Mouse (Mus musculus) midbrain, embryonic 10.5 days (tissue): ENCODE measurements around the gene Maml3. TPM values are rescaled to one million over a fixed set of nuclear protein-coding genes. Genes with fewer than 3 reads are reported as not detected.

Experiments
- DNase-seq: peaks from one replicate; pipeline ENCODE4 v3.0.0-alpha.2; 2017; ENCODE audit warnings: low spot score
- H3K27ac ChIP-seq: fragments of 300-500 bp; sonication (generic); replicated peaks from 2 replicates; pipeline ENCODE4 v1.5.1; 2016; ENCODE audit warnings: mild to moderate bottlenecking
- H3K27me3 ChIP-seq: fragments of 300-500 bp; sonication (generic); 2 replicates; pipeline ENCODE4 v1.6.1; 2016; ENCODE audit warnings: low read depth, mild to moderate bottlenecking; ENCODE audit not compliant: poor library complexity, severe bottlenecking
- H3K36me3 ChIP-seq: fragments of 300-500 bp; sonication (generic); 2 replicates; pipeline ENCODE4 v1.6.1; 2016; ENCODE audit warnings: mild to moderate bottlenecking, moderate library complexity
- H3K4me1 ChIP-seq: fragments of 300-500 bp; sonication (generic); 2 replicates; pipeline ENCODE4 v1.6.1; 2016
- H3K4me3 ChIP-seq: fragments of 300-500 bp; sonication (generic); 2 replicates; pipeline ENCODE4 v1.5.1; 2016; ENCODE audit warnings: mild to moderate bottlenecking, moderate library complexity
- H3K9me3 ChIP-seq: fragments of 300-500 bp; sonication (generic); replicated peaks from 2 replicates; pipeline ENCODE4 v1.6.1; 2016; ENCODE audit warnings: mild to moderate bottlenecking
- WGBS: fragments of 180-500 bp; shearing (Covaris S2); methylation state at CpG from one replicate; pipeline ENCODE4 v1.1.7; 2016; 5-methylcytosine and 5-hydroxymethylcytosine counted together
- polyA plus RNA-seq: library from polyadenylated mRNA; unstranded; fragments of >200 nt; fragmentation: Nextera tagmentation; extraction: Ambion mirVana; gene quantifications from 2 replicates; pipeline ENCODE4 v1.2.1, GENCODE M21; 2016

Gene Maml3
- polyA plus RNA-seq, 1 experiment from 2014 or later, result 5.4 TPM

DNA sequence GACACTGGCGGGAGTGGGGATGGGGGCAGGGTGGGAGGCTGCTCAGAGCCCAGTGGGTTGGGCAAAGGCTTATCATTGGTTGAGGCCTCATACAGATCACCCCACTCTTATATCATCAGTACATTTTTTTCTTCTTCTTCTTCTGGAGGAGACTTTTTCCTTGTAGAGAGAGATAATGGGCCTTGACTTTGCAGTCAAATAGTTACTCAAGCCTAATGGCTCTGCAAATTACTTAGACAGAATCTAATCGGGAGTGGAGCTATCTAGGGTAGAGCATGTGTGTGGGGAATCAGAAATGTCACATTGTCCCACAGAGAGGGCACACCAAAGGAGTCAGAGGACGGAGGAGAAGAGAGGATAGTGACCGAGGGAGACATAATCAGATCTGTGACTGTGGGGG is 290.8 kb downstream of the Maml3 start:
- 94% methylated on average over 4 of the region's 4 CpGs for WGBS
- H3K27ac ChIP-seq, result no peak overlapping the region
- no peak for DNase-seq
- no peaks in the 10 kb centered on the region for H3K36me3 ChIP-seq
- H3K9me3 ChIP-seq, result no peaks in the 10 kb centered on the region
- no peak overlapping the region for H3K4me3 ChIP-seq
- H3K4me1 ChIP-seq, result peaks cover 56% of the 10 kb centered on the region
- no peaks in the 10 kb centered on the region for H3K27me3 ChIP-seq

DNA sequence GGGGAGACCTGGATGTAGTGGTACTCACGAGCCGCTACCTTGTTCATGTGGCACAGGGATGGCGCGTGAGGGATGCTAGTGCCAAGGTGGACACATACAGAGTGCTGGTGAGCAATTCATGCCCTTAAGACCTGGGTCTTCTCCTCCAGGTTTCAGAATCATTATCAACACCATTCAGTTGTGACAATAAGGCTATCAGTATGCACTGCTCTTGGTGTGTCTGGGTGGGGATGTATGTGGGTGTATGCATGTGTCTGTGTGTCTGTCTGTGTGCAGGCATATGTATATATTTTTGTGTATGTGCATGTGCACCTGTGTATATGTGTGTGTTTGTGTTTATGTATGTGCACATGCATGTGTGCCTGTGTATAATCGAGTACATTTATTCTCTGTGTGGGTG is 291.7 kb downstream of the Maml3 start:
- Histone ChIP-seq H3K4me1 (peaks cover 47% of the 10 kb centered on the region), H3K9me3 (no peaks in the 10 kb centered on the region), H3K27me3 (no peaks in the 10 kb centered on the region), H3K4me3 (no peak overlapping the region), H3K27ac (no peak overlapping the region), H3K36me3 (no peaks in the 10 kb centered on the region)
- WGBS, result 93% methylated on average over 5 of the region's 5 CpGs
- no peak for DNase-seq

DNA sequence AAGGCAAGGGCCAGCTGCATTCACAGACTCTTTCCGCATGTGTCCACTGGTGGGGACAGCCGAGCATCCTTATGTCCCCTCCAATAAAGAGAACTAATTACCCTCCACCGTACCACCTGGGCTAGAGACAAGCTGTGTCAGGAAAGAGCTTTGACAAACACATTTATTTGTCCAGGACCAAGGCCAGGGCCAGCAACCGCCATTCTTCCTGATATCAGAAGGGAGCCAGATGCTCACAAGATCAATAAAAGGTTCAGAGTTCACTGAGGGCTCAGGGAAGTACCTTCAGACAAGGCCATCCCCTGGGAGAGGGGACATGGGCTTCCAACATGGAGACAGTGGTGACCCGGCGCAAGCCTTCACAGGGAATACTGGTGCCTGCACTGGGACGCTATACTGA is 294.1 kb downstream of the Maml3 start:
- peaks cover 38% of the 10 kb centered on the region for H3K4me1 ChIP-seq
- DNase-seq, result peak; percentile 28
- H3K27ac ChIP-seq, result peak overlapping the region; percentile 80; the same call in 1 of the 2 replicates
- 74% methylated on average over 7 of the region's 7 CpGs for WGBS
- H3K9me3 ChIP-seq, result no peaks in the 10 kb centered on the region
- no peaks in the 10 kb centered on the region; the same call in 1 of the 2 replicates for H3K27me3 ChIP-seq
- no peak overlapping the region for H3K4me3 ChIP-seq
- H3K36me3 ChIP-seq, result no peaks in the 10 kb centered on the region

DNA sequence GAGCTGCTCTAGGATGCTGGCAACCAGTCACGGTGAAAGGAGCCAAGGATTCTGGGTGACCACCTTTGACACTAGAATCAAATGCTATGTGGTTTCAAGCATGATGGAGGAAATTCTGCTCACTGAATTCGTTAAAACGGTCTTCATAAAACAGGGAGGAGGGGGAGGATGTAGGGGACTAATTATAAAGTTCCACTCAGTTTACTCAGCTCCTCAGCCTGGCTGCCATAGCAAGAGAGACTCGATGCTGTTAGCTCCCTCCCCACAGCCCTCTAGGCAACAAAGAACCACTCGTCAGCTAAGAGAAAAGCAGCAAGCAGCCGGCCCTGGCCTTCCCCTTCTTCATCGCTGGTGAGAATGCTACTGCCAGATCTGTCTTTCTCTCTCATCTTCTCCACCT is 295.1 kb downstream of the Maml3 start:
- 58% methylated on average over 7 of the region's 7 CpGs for WGBS
- H3K4me1 ChIP-seq, result peaks cover 47% of the 10 kb centered on the region
- H3K27ac ChIP-seq, result peak overlapping the region; percentile 80

DNA sequence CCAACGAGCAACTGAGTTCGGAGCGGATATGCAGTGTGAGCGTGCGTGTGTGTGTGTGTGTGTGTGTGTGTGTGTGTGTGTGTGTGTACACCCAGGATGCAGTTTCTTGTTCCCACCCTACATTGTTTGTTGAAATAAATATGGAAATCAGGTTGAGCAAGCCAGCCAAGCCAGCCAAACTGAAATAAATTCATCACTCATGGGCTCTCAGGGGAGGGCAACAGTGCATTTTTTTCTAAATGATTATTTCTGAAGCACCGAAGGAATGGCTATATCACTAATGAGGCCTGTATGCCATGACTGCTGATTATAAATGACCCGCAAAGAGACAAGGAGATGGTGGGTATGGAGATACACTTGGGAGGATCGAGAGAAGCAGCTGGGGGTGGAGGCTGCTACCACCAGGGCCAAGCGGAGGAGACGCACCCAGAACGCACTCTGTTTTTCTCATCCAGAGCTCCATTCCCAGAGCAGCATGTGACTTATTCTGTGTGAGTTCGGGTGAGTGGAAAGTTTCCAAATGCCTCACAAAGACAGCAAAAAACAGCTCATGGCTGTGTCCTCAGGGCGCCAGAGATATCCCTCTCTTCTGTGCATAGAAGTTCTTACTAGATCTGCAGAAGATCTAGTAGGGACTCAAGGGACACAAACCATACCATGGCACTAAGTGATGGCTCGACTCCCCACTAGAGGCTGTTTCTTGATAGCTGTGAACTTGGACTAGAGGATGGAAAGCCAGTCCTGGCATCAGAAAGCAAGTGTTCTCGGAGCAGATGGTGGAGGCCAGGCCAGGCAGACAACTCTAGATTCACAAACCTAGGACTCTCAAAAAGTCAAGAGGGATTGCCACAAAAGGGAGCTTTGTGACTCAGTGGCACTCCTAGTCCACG is 296.6 kb downstream of the Maml3 start:
- H3K27ac ChIP-seq, result peak overlapping the region; percentile 80; the same call in 1 of the 2 replicates

More for the DNA sequence above, 295.1 kb downstream of the Maml3 start:
- no peaks in the 10 kb centered on the region for H3K36me3 ChIP-seq
- no peaks in the 10 kb centered on the region for H3K9me3 ChIP-seq
- H3K27me3 ChIP-seq, result no peaks in the 10 kb centered on the region; the same call in 1 of the 2 replicates
- DNase-seq, result no peak
- H3K4me3 ChIP-seq, result no peak overlapping the region

DNA sequence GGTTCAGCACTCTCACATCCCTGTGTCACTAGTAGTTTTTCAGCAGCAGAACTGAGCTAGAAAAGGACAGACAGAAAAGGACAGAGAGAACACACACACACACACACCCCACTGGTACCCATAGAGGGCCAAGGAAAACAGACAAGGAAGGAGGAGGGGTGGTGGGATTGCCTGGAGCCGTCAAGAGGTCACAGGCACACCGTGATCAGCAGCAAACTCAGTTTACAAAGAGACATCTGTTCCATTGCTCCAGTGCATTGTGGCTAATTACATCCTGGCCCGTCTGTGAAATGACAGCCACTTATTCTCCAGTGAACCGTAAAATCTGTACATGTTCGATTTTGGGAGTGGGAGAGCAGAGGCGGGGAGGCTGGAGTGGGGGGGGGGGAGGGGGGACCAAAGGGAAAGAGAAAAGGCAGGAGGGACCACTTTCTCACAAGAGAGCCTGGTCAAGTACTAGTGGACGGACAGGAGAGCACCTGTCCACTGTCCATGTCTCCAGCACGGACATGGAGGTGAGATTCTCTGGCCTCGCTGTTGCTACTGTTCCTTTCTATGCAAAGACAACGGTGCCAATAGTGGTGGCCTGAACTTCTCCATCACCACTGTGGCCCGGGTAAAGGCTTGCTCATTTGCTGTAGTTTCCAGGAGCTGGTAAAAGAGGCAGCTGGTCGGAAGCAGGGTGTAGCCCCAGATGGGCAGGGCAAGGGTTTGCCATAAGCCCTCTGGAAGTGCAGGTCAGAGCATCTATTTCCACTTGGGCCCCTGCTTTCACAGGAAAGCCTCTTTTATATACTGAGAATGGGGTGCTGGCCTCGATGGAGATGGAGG is 299.2 kb downstream of the Maml3 start:
- no peaks in the 10 kb centered on the region for H3K9me3 ChIP-seq
- peak overlapping the region; percentile 80 for H3K27ac ChIP-seq
- peak; percentile 53 for DNase-seq
- WGBS, result 37% methylated on average over 13 of the region's 13 CpGs
- H3K4me1 ChIP-seq, result peaks cover 71% of the 10 kb centered on the region
- no peaks in the 10 kb centered on the region; the same call in 1 of the 2 replicates for H3K27me3 ChIP-seq
- no peak overlapping the region for H3K4me3 ChIP-seq
- H3K36me3 ChIP-seq, result no peaks in the 10 kb centered on the region

More for the DNA sequence above, 296.6 kb downstream of the Maml3 start:
- Histone ChIP-seq H3K4me3 (no peak overlapping the region), H3K27me3 (no peaks in the 10 kb centered on the region; the same call in 1 of the 2 replicates), H3K9me3 (no peaks in the 10 kb centered on the region), H3K36me3 (no peaks in the 10 kb centered on the region), H3K4me1 (peaks cover 63% of the 10 kb centered on the region)
- no peak for DNase-seq
- WGBS, result 90% methylated on average over 16 of the region's 16 CpGs

DNA sequence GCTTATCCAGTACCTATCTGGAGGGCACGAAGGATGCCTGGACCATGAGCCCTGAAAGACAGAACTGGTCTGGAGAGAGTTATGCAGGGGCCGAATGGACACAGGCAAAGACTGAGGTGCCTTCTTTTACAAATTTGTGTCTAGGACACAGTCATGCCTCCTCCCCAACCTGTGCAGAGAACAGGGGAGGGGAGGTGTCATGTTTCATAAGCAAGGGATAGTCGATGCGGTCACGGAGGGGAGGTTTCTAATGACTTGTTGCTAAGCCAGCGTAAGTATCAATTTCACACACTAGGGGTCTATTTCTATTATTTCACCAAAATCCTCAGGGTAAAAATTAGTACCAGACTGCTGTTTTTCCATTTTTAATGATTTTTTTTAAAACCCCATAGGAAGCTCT is 301.0 kb downstream of the Maml3 start:
- DNase-seq, result no peak
- Histone ChIP-seq H3K36me3 (no peaks in the 10 kb centered on the region), H3K4me1 (peaks cover 64% of the 10 kb centered on the region), H3K27me3 (no peaks in the 10 kb centered on the region; the same call in 1 of the 2 replicates), H3K9me3 (no peaks in the 10 kb centered on the region), H3K4me3 (no peak overlapping the region), H3K27ac (no peak overlapping the region)
- 80% methylated on average over 6 of the region's 6 CpGs for WGBS

DNA sequence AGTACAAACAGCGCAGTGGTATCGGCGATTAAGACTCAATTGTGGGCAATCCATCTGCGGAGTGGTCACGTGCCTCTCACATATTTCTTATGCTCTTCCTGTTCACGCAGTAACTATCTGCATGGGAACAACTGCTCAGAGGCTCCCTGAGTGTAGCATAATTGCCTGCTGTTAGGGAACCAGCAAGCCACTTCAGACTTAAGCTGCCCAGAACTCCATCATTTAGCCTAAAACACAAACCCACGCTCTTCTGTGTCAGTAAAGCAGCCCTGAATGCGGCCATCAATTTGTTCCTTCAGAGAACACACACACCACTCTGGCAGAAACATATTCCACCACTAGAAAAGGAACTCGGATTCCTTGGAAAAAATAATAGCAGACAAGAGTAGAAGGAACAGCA is 305.2 kb downstream of the Maml3 start:
- no peaks in the 10 kb centered on the region for H3K36me3 ChIP-seq
- no peaks in the 10 kb centered on the region for H3K9me3 ChIP-seq
- WGBS, result 91% methylated on average over 9 of the region's 9 CpGs
- peaks cover 83% of the 10 kb centered on the region for H3K4me1 ChIP-seq
- no peak overlapping the region for H3K4me3 ChIP-seq
- 0 out of 2 replicates have a peak overlapping the region, but pooled peaks have one; percentile 65 for H3K27ac ChIP-seq
- no peaks in the 10 kb centered on the region for H3K27me3 ChIP-seq
- no peak for DNase-seq

DNA sequence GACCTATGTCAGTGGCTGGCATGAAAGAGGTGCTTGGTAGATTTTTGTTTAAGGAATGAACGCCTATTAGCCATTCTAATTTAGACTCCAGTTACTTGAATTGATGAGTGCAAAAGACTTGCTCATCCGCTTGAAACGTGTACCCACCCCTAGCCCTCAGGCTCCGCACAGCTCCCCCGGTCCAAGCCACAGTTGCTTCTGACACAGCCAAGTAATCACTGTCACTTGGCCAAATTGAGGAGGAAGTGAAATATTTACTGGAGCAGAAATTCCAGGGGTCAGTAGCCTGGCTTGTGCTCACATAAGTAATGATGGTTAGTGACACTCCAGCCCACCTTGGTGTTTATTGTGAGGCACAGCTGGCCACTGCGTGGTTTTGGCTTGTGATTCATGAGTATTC is 308.0 kb downstream of the Maml3 start:
- Histone ChIP-seq H3K4me3 (no peak overlapping the region), H3K9me3 (no peaks in the 10 kb centered on the region), H3K27ac (peak overlapping the region; percentile 81), H3K4me1 (peaks cover 67% of the 10 kb centered on the region), H3K36me3 (no peaks in the 10 kb centered on the region), H3K27me3 (no peaks in the 10 kb centered on the region)
- no peak for DNase-seq
- WGBS, result 70% methylated on average over 6 of the region's 6 CpGs

DNA sequence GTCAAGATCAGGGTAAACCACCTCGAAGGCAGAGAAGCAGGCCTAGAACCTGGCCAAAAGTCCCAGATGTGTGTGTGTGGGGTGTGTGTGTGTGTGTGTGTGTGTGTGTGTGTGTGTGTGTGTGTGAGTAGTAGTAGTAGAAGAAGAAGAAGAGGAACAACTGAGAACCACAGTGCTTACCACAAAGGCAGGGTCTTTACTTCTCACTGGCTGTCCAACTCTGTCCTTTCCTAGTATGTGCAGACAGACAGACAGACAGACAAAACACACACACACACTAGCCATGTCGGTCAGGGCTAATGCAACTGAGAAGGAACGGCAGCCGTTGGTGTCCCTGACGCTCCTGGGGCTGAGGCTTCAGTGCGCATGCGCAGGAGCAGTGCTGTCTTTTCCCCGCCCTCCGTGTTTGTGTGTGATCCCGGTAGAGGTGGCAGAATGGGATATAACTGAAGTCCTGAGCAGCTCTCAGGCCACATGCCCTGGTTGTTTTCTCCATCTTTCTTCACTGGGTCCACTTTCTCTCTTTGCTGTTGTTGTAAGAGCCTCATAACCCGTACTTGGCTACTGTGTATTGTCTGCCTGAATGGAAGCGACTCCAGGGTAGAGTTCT is 308.6 kb downstream of the Maml3 start:
- no peaks in the 10 kb centered on the region for H3K27me3 ChIP-seq
- H3K4me3 ChIP-seq, result peak overlapping the region; percentile 20; the same call in 1 of the 2 replicates
- H3K27ac ChIP-seq, result peak overlapping the region; percentile 81
- H3K9me3 ChIP-seq, result no peaks in the 10 kb centered on the region
- peak; percentile 38 for DNase-seq
- H3K36me3 ChIP-seq, result no peaks in the 10 kb centered on the region
- 76% methylated on average over 12 of the region's 12 CpGs for WGBS
- H3K4me1 ChIP-seq, result peaks cover 68% of the 10 kb centered on the region

DNA sequence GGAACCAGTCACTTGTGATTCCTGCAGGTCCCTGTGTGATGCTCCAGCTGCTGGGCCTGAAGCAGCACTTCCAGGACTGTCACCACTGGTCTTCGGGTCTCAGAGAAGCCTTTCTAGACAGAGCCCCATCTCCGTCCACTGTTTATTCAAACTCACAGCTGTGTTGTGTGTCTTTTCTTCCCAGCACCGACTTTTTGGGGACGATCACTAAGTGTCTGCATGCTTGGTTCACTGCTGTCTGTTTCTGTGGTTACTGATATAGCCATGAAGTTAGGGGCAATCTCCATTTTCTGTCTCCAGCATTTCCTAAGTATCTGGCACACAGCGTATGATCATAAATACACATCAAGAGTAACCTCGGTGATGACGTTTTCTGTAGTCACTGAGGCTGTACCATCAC is 313.3 kb downstream of the Maml3 start:
- Histone ChIP-seq H3K4me1 (peaks cover 71% of the 10 kb centered on the region), H3K9me3 (no peaks in the 10 kb centered on the region; the same call in 1 of the 2 replicates), H3K36me3 (0 out of 2 replicates have a peak, but pooled peaks cover 3% of the 10 kb centered on the region), H3K27ac (peak overlapping the region; percentile 93), H3K4me3 (no peak overlapping the region), H3K27me3 (no peaks in the 10 kb centered on the region)
- 55% methylated on average over 7 of the region's 7 CpGs for WGBS
- no peak for DNase-seq

DNA sequence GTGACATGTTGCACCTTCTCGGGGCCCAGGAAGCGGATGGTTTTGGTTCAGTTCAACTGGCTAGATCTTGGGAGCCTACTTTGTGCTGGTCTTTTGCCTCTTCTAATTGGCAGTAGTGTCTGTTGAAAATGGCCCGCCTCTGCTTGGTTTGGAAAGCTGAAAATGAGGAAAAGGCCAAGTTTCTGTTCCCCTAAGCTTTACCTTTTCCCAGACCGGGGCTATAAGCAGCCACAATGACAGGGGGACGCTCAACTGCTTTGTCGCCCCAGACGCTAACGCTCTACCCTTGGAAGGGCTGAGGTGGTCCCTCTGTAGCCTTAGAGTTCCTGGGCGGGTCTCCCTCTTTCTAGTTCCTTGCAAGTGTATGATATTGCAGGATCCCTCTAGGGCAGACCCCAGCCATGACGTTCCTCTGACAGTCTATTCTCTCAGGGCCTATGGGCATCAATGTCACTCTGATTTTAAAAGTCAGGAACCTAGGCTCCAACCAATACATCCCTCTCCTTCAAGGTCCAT is 315.4 kb downstream of the Maml3 start:
- Histone ChIP-seq H3K4me3 (peak overlapping the region; percentile 44), H3K27me3 (no peaks in the 10 kb centered on the region), H3K36me3 (0 out of 2 replicates have a peak, but pooled peaks cover 3% of the 10 kb centered on the region), H3K9me3 (no peaks in the 10 kb centered on the region; the same call in 1 of the 2 replicates), H3K4me1 (peaks cover 61% of the 10 kb centered on the region), H3K27ac (peak overlapping the region; percentile 93)
- 21% methylated on average over 10 of the region's 10 CpGs for WGBS
- DNase-seq, result no peak
